Mouse (Mus musculus): ENCODE measurements around the gene Asgr1. TPM values are rescaled to one million over a fixed set of nuclear protein-coding genes. Genes with fewer than 3 reads are reported as not detected.

Gene Asgr1
- 0.88 and 0.99 TPM in 2 replicates for polyA plus RNA-seq (2014; fragmentation: Nextera tagmentation; extraction: Ambion mirVana)

GRCm38 (mm10) chr11:70053898-70054570 lies at the start of gene Asgr1:
Gene Asgr1 (plus strand): TSS chr11:70054085.
- 79% methylated on average over 10 of the region's 10 CpGs for WGBS
- no peak for DNase-seq (ENCODE audit: low spot score)
- Histone ChIP-seq H3K9ac (ENCODE audit: low read length) (no peak within 1 kb of the TSS), H3K4me2 (ENCODE audit: low read depth, low read length, severe bottlenecking) (no peak within 1 kb of the TSS), H3K4me1 (replicated peaks; ENCODE audit: control insufficient read depth, insufficient read depth, low read length) (no peaks in the 10 kb centered on the region; the same call in 1 of the 2 replicates), H3K9me3 (ENCODE audit: control insufficient read depth, low read length) (no peaks in the 10 kb centered on the region), H3K36me3 (ENCODE audit: control insufficient read depth, insufficient read depth, low read length) (no peaks in the 10 kb centered on the region), H3K4me3 (ENCODE audit: low read depth, low read length) (no peak within 1 kb of the TSS), H3K27me3 (ENCODE audit: control insufficient read depth, insufficient read depth, low read length) (no peaks in the 10 kb centered on the region), H3K27ac (ENCODE audit: low read depth, low read length) (no peak within 1 kb of the TSS)
- ATAC-seq (replicated peaks; ENCODE audit: low FRiP score), result no peak

GRCm38 (mm10) chr11:70005521-70005920 lies 48.4 kb upstream of the Asgr1 start:
- no peak overlapping the region for H3K27ac ChIP-seq (ENCODE audit: low read depth, low read length)
- H3K4me2 ChIP-seq (ENCODE audit: low read depth, low read length, severe bottlenecking), result no peak overlapping the region
- H3K9ac ChIP-seq (ENCODE audit: low read length), result no peak overlapping the region
- H3K4me1 ChIP-seq (replicated peaks; ENCODE audit: control insufficient read depth, insufficient read depth, low read length), result peaks cover 9% of the 10 kb centered on the region; the same call in 1 of the 2 replicates
- H3K4me3 ChIP-seq (ENCODE audit: low read depth, low read length), result no peak overlapping the region
- DNase-seq (ENCODE audit: low spot score) (peak; percentile 53), ATAC-seq (replicated peaks; ENCODE audit: low FRiP score) (no peak)
- no peaks in the 10 kb centered on the region for H3K27me3 ChIP-seq (ENCODE audit: control insufficient read depth, insufficient read depth, low read length)
- H3K36me3 ChIP-seq (ENCODE audit: control insufficient read depth, insufficient read depth, low read length), result peaks cover 23% of the 10 kb centered on the region; the same call in 1 of the 2 replicates
- 58% methylated on average over 5 of the region's 5 CpGs for WGBS
- no peaks in the 10 kb centered on the region for H3K9me3 ChIP-seq (ENCODE audit: control insufficient read depth, low read length)

- Histone ChIP-seq H3K9me3 (ENCODE audit: control insufficient read depth, low read length) (no peaks in the 10 kb centered on the region), H3K27me3 (ENCODE audit: control insufficient read depth, insufficient read depth, low read length) (no peaks in the 10 kb centered on the region), H3K9ac (ENCODE audit: low read length) (no peak overlapping the region), H3K4me3 (ENCODE audit: low read depth, low read length) (no peak overlapping the region), H3K27ac (ENCODE audit: low read depth, low read length) (no peak overlapping the region), H3K4me2 (ENCODE audit: low read depth, low read length, severe bottlenecking) (no peak overlapping the region), H3K36me3 (ENCODE audit: control insufficient read depth, insufficient read depth, low read length) (peaks cover 25% of the 10 kb centered on the region), H3K4me1 (replicated peaks; ENCODE audit: control insufficient read depth, insufficient read depth, low read length) (peaks cover 5% of the 10 kb centered on the region; the same call in 1 of the 2 replicates)
- DNase-seq (ENCODE audit: low spot score), result no peak
- ATAC-seq (replicated peaks; ENCODE audit: low FRiP score), result no peak
- WGBS, result 93% methylated on average over 6 of the region's 6 CpGs
Measured at GRCm38 (mm10) chr11:70010033-70010432, 43.9 kb upstream of the Asgr1 start.

DNA sequence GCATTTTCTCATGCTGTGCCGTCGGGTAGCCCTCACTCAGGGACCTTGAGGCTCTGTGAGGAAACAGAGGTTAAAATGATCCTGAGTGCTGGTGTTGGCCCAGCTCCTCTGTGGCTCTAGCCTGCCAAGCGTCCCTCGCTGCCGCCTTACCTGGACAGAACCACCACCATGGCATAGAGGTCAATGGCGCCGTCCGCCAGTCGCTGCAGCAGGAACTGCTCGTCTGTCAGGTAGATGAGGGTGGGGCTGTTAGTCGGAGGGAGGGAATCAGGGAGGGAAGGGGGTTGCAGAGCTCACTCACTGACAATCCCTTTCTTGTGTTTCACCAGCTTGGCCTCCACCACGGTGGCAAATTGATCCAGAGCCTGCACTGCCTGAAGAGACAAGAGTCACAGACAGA lies 43.3 kb upstream of the Asgr1 start:
- Histone ChIP-seq H3K9me3 (ENCODE audit: control insufficient read depth, low read length) (no peaks in the 10 kb centered on the region), H3K4me2 (ENCODE audit: low read depth, low read length, severe bottlenecking) (no peak overlapping the region), H3K27ac (ENCODE audit: low read depth, low read length) (no peak overlapping the region), H3K9ac (ENCODE audit: low read length) (no peak overlapping the region), H3K4me1 (replicated peaks; ENCODE audit: control insufficient read depth, insufficient read depth, low read length) (peaks cover 5% of the 10 kb centered on the region; the same call in 1 of the 2 replicates), H3K4me3 (ENCODE audit: low read depth, low read length) (no peak overlapping the region), H3K36me3 (ENCODE audit: control insufficient read depth, insufficient read depth, low read length) (peaks cover 23% of the 10 kb centered on the region), H3K27me3 (ENCODE audit: control insufficient read depth, insufficient read depth, low read length) (no peaks in the 10 kb centered on the region)
- ATAC-seq (replicated peaks; ENCODE audit: low FRiP score) (no peak), DNase-seq (ENCODE audit: low spot score) (no peak)
- 89% methylated on average over 12 of the region's 12 CpGs for WGBS

DNA sequence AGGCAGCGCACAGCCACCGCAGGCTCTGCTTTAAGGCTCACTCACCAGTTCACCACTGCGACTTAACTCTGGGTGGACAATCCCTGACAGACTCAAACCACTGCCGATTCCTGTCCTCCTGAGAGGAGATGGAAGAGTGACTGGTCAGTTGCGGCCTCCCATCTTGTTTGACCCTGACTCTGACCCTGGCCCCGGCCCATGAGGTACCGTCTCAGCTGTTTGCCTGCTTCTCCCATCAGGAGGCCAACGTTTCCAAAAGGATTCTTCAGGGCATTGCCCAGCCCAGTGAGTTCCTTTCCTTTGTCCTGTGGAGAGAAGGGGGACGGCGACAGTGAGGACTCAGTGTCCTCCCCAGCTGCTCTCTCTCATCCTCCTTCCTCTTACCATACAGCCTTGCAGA lies 42.9 kb upstream of the Asgr1 start:
- H3K4me3 ChIP-seq (ENCODE audit: low read depth, low read length), result no peak overlapping the region
- H3K36me3 ChIP-seq (ENCODE audit: control insufficient read depth, insufficient read depth, low read length), result peaks cover 22% of the 10 kb centered on the region
- H3K9me3 ChIP-seq (ENCODE audit: control insufficient read depth, low read length), result no peaks in the 10 kb centered on the region
- WGBS, result 88% methylated on average over 10 of the region's 10 CpGs
- no peak overlapping the region for H3K4me2 ChIP-seq (ENCODE audit: low read depth, low read length, severe bottlenecking)
- ATAC-seq (replicated peaks; ENCODE audit: low FRiP score), result no peak
- H3K27ac ChIP-seq (ENCODE audit: low read depth, low read length), result no peak overlapping the region
- no peaks in the 10 kb centered on the region for H3K27me3 ChIP-seq (ENCODE audit: control insufficient read depth, insufficient read depth, low read length)
- no peak overlapping the region for H3K9ac ChIP-seq (ENCODE audit: low read length)
- no peak for DNase-seq (ENCODE audit: low spot score)
- peaks cover 5% of the 10 kb centered on the region; the same call in 1 of the 2 replicates for H3K4me1 ChIP-seq (replicated peaks; ENCODE audit: control insufficient read depth, insufficient read depth, low read length)

DNA sequence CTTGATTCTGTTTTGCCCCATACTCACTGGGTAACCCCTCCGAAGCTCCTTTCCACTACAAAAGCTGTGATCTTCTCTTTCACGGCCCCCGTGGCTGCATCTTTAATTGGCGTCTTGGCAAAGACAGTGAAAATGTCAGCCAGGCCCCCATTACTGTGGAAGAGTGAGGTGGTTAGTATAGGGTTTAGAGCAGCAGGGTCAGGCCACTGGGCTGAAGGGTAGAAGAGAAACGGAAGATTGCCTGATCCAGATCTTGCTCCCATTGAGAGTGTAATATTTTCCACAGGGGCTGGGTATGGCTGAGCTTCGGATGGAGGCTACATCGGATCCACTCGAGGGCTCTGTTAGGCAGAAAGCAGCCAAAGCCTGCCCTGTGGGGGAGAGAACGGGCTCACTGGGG lies 41.0 kb upstream of the Asgr1 start:
- peaks cover 10% of the 10 kb centered on the region for H3K36me3 ChIP-seq (ENCODE audit: control insufficient read depth, insufficient read depth, low read length)
- WGBS, result 88% methylated on average over 9 of the region's 9 CpGs
- H3K9ac ChIP-seq (ENCODE audit: low read length), result no peak overlapping the region

DNA sequence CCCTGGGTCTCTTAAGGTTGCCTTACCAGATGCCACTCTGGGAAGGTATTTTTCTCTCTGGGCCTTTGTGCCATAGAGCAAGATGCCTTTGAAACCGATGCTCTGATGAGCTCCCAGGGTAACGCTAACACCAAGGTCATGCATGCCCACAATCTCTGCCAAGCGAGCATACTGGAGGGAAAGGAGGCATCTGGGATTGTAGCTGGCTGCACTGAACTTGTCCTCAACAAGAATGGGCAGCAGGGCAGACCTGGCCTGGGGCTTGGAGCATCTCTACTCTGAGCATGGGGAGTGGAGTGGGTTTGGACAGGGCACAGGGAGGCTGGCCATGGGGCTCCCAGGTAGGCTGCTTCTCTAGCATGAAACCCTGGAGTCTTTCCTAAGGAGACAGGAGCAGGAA lies 40.5 kb upstream of the Asgr1 start:
- H3K4me3 ChIP-seq (ENCODE audit: low read depth, low read length), result no peak overlapping the region
- no peak overlapping the region for H3K9ac ChIP-seq (ENCODE audit: low read length)

More for the DNA sequence above, 41.0 kb upstream of the Asgr1 start:
- DNase-seq (ENCODE audit: low spot score) (no peak), ATAC-seq (replicated peaks; ENCODE audit: low FRiP score) (no peak)
- H3K4me2 ChIP-seq (ENCODE audit: low read depth, low read length, severe bottlenecking), result no peak overlapping the region
- no peak overlapping the region for H3K4me3 ChIP-seq (ENCODE audit: low read depth, low read length)
- no peaks in the 10 kb centered on the region for H3K27me3 ChIP-seq (ENCODE audit: control insufficient read depth, insufficient read depth, low read length)
- H3K27ac ChIP-seq (ENCODE audit: low read depth, low read length), result no peak overlapping the region
- H3K4me1 ChIP-seq (replicated peaks; ENCODE audit: control insufficient read depth, insufficient read depth, low read length), result peaks cover 15% of the 10 kb centered on the region; the same call in 1 of the 2 replicates
- no peaks in the 10 kb centered on the region for H3K9me3 ChIP-seq (ENCODE audit: control insufficient read depth, low read length)

DNA sequence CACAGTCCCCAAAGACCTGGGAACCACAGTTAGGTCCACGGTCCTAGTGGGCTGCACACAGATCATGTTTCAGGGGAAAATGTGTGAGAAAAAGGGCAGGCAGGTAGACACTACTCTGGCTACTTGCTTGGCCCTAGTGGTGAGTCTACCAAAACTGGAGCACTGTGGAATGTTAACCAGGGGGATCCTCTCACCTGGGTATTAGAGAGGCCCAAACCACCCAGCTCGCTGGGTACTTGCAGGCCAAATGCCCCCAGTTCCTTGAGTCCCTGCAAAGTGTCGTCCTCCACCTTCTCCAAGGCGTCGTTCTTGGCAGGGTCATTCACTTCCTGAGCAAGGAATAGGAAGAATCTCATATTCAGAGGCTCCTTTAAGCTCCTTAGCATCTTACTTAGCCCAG lies 39.8 kb upstream of the Asgr1 start:
- Histone ChIP-seq H3K36me3 (ENCODE audit: control insufficient read depth, insufficient read depth, low read length) (peaks cover 6% of the 10 kb centered on the region), H3K9ac (ENCODE audit: low read length) (no peak overlapping the region), H3K9me3 (ENCODE audit: control insufficient read depth, low read length) (no peaks in the 10 kb centered on the region), H3K4me2 (ENCODE audit: low read depth, low read length, severe bottlenecking) (no peak overlapping the region), H3K4me1 (replicated peaks; ENCODE audit: control insufficient read depth, insufficient read depth, low read length) (peaks cover 19% of the 10 kb centered on the region; the same call in 1 of the 2 replicates), H3K4me3 (ENCODE audit: low read depth, low read length) (no peak overlapping the region), H3K27me3 (ENCODE audit: control insufficient read depth, insufficient read depth, low read length) (no peaks in the 10 kb centered on the region), H3K27ac (ENCODE audit: low read depth, low read length) (no peak overlapping the region)
- ATAC-seq (replicated peaks; ENCODE audit: low FRiP score), result no peak
- DNase-seq (ENCODE audit: low spot score), result no peak
- WGBS, result 63% methylated on average over 5 of the region's 5 CpGs

More for the DNA sequence above, 40.5 kb upstream of the Asgr1 start:
- Histone ChIP-seq H3K27ac (ENCODE audit: low read depth, low read length) (no peak overlapping the region), H3K4me1 (replicated peaks; ENCODE audit: control insufficient read depth, insufficient read depth, low read length) (peaks cover 16% of the 10 kb centered on the region; the same call in 1 of the 2 replicates), H3K27me3 (ENCODE audit: control insufficient read depth, insufficient read depth, low read length) (no peaks in the 10 kb centered on the region), H3K4me2 (ENCODE audit: low read depth, low read length, severe bottlenecking) (no peak overlapping the region), H3K9me3 (ENCODE audit: control insufficient read depth, low read length) (no peaks in the 10 kb centered on the region), H3K36me3 (ENCODE audit: control insufficient read depth, insufficient read depth, low read length) (peaks cover 9% of the 10 kb centered on the region)
- WGBS, result 87% methylated on average over 3 of the region's 3 CpGs
- DNase-seq (ENCODE audit: low spot score), result no peak
- ATAC-seq (replicated peaks; ENCODE audit: low FRiP score), result no peak

All from forebrain, embryonic 11.5 days (tissue).